Mouse (Mus musculus) right cerebral cortex, postnatal 14 days (tissue): ENCODE data around the gene Gmds.

Experiments
- DNase-seq: peaks from one replicate; pipeline ENCODE4 v3.0.0; 2022

Gene Gmds

GRCm38 (mm10) chr13:31929299-31929698 lies 409.2 kb downstream of the Gmds start:
- DNase-seq: no peak

GRCm38 (mm10) chr13:31926599-31926998 lies 411.9 kb downstream of the Gmds start:
- peak; percentile 11 for DNase-seq

GRCm38 (mm10) chr13:31924506-31924905 lies 414.0 kb downstream of the Gmds start:
- no peak for DNase-seq

GRCm38 (mm10) chr13:31919716-31920115 lies 418.8 kb downstream of the Gmds start:
- DNase-seq: no peak

GRCm38 (mm10) chr13:31917387-31917786 lies 421.2 kb downstream of the Gmds start:
- DNase-seq: no peak

- no peak for DNase-seq
These were observed 422.8 kb downstream of the Gmds start for GRCm38 (mm10) chr13:31915748-31916147.

GRCm38 (mm10) chr13:31914901-31915587 lies 423.5 kb downstream of the Gmds start:
- DNase-seq: no peak

- DNase-seq: no peak
These were observed 426.6 kb downstream of the Gmds start for GRCm38 (mm10) chr13:31911956-31912355.

- DNase-seq: no peak
These were observed 427.2 kb downstream of the Gmds start for GRCm38 (mm10) chr13:31911362-31911761.

- no peak for DNase-seq
These were observed 429.5 kb downstream of the Gmds start for GRCm38 (mm10) chr13:31909031-31909430.

- DNase-seq: no peak
These were observed 432.0 kb downstream of the Gmds start for GRCm38 (mm10) chr13:31906514-31906913.

- DNase-seq: no peak
These were observed 438.3 kb downstream of the Gmds start for GRCm38 (mm10) chr13:31900191-31900590.

- no peak for DNase-seq
These were observed 439.1 kb downstream of the Gmds start for GRCm38 (mm10) chr13:31899392-31899791.

- DNase-seq: no peak
These were observed 441.0 kb downstream of the Gmds start for GRCm38 (mm10) chr13:31897493-31897892.

- DNase-seq: no peak
These were observed 444.0 kb downstream of the Gmds start for GRCm38 (mm10) chr13:31894511-31894910.

GRCm38 (mm10) chr13:31892913-31893514 lies 445.5 kb downstream of the Gmds start:
- no peak for DNase-seq

GRCm38 (mm10) chr13:31888500-31888899 lies 450.0 kb downstream of the Gmds start:
- no peak for DNase-seq

- no peak for DNase-seq
These were observed 452.8 kb downstream of the Gmds start for GRCm38 (mm10) chr13:31885769-31886168.

GRCm38 (mm10) chr13:31878805-31879477 lies 459.6 kb downstream of the Gmds start:
- peak; percentile 5 for DNase-seq

- DNase-seq: no peak
These were observed 461.5 kb downstream of the Gmds start for GRCm38 (mm10) chr13:31877061-31877460.

- DNase-seq: no peak
These were observed 464.1 kb downstream of the Gmds start for GRCm38 (mm10) chr13:31874427-31874826.

GRCm38 (mm10) chr13:31873269-31873668 lies 465.3 kb downstream of the Gmds start:
- DNase-seq: no peak

GRCm38 (mm10) chr13:31864786-31865185 lies 473.8 kb downstream of the Gmds start:
- no peak for DNase-seq

GRCm38 (mm10) chr13:31863461-31863860 lies 475.1 kb downstream of the Gmds start:
- DNase-seq: no peak
